Mouse (Mus musculus): Measurements from ENCODE around the gene Prss56. TPM values are rescaled to one million over a fixed set of nuclear protein-coding genes. Genes with fewer than 3 reads are reported as not detected.
A peak's percentile ranks its signal among the peaks of the same experiment; 100 is the strongest.

The Prss56 gene
- 0.04 TPM in 1 of 2 replicates, not detected in the other for polyA plus RNA-seq (2015; fragmentation: Nextera tagmentation; extraction: Ambion mirVana)

- H3K4me1 ChIP-seq (replicated peaks; ENCODE audit: control insufficient read depth, insufficient read depth): no peaks in the 10 kb centered on the region
- 67% methylated on average over 9 of the region's 9 CpGs for WGBS
- ATAC-seq (ENCODE audit: low FRiP score, low TSS enrichment) (no peak), DNase-seq (ENCODE audit: low spot score) (no peak)
- H3K36me3 ChIP-seq (ENCODE audit: control insufficient read depth, insufficient read depth, low read length): no peaks in the 10 kb centered on the region
- no peaks in the 10 kb centered on the region for H3K9me3 ChIP-seq (ENCODE audit: control insufficient read depth, low read length)
- TF ChIP-seq EP300 (optimal IDR thresholded peaks at IDR 0.05) (no peak), CTCF (IDR thresholded peaks at IDR 0.05; ENCODE audit: low read depth) (no peak)
- peaks cover 11% of the 10 kb centered on the region; the same call in 1 of the 2 replicates for H3K27me3 ChIP-seq (ENCODE audit: control insufficient read depth, insufficient read depth, low read length)
- no peak within 1 kb of the TSS for H3K27ac ChIP-seq (replicated peaks)
- no peak within 1 kb of the TSS for H3K9ac ChIP-seq (ENCODE audit: low read length)
- no peak within 1 kb of the TSS for H3K4me2 ChIP-seq (replicated peaks; ENCODE audit: low read depth)
- H3K4me3 ChIP-seq (ENCODE audit: low read depth, low read length): no peak within 1 kb of the TSS
Measured at GRCm38 (mm10) chr1:87183013-87183412, at the start of gene Prss56. Prss56 (plus strand) TSS chr1:87183313.

DNA sequence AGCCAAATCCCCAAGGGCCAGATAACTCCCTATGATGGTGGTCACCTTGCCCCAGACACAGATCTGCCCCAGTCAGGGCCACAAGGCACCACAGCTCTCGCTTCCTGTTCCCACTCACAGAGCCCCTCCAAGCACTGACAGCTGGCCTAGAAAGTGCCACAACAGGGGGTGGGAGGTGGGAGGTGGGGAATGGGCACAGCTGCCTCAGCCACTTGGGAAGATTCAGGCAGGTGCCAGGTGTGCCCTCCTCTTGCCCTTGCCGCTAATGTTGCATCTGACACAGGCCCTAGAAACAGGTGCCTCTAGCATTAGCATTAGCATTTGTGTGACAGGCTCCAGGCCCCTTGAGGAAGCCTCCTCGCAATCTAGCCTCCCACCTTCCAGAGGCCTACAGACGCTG is 41.6 kb upstream of the Prss56 start:
- WGBS: 89% methylated on average over 4 of the region's 4 CpGs
- no peak overlapping the region for H3K4me3 ChIP-seq (ENCODE audit: low read depth, low read length)
- DNase-seq (ENCODE audit: low spot score): no peak
- H3K36me3 ChIP-seq (ENCODE audit: control insufficient read depth, insufficient read depth, low read length): no peaks in the 10 kb centered on the region
- no peaks in the 10 kb centered on the region for H3K9me3 ChIP-seq (ENCODE audit: control insufficient read depth, low read length)
- H3K9ac ChIP-seq (ENCODE audit: low read length): no peak overlapping the region
- H3K4me2 ChIP-seq (replicated peaks; ENCODE audit: low read depth): no peak overlapping the region
- ATAC-seq (ENCODE audit: low FRiP score, low TSS enrichment): no peak
- H3K27me3 ChIP-seq (ENCODE audit: control insufficient read depth, insufficient read depth, low read length): no peaks in the 10 kb centered on the region
- no peak overlapping the region for H3K27ac ChIP-seq (replicated peaks)
- TF ChIP-seq CTCF (IDR thresholded peaks at IDR 0.05; ENCODE audit: low read depth) (no peak), EP300 (optimal IDR thresholded peaks at IDR 0.05) (no peak)
- H3K4me1 ChIP-seq (replicated peaks; ENCODE audit: control insufficient read depth, insufficient read depth): no peaks in the 10 kb centered on the region

- H3K9ac ChIP-seq (ENCODE audit: low read length): no peak overlapping the region
- TF ChIP-seq EP300 (optimal IDR thresholded peaks at IDR 0.05): no peak
- no peak for TF ChIP-seq CTCF (IDR thresholded peaks at IDR 0.05; ENCODE audit: low read depth)
- H3K9me3 ChIP-seq (ENCODE audit: control insufficient read depth, low read length): no peaks in the 10 kb centered on the region
- no peaks in the 10 kb centered on the region for H3K36me3 ChIP-seq (ENCODE audit: control insufficient read depth, insufficient read depth, low read length)
- no peaks in the 10 kb centered on the region for H3K4me1 ChIP-seq (replicated peaks; ENCODE audit: control insufficient read depth, insufficient read depth)
- H3K27me3 ChIP-seq (ENCODE audit: control insufficient read depth, insufficient read depth, low read length): no peaks in the 10 kb centered on the region
- H3K4me3 ChIP-seq (ENCODE audit: low read depth, low read length): no peak overlapping the region
- H3K27ac ChIP-seq (replicated peaks): no peak overlapping the region
- 41% methylated on average over 9 of the region's 9 CpGs for WGBS
- peak; percentile 56; the same call in 1 of the 2 replicates for ATAC-seq (ENCODE audit: low FRiP score, low TSS enrichment)
- no peak for DNase-seq (ENCODE audit: low spot score)
- no peak overlapping the region for H3K4me2 ChIP-seq (replicated peaks; ENCODE audit: low read depth)
Measured at GRCm38 (mm10) chr1:87142456-87142855, 40.7 kb upstream of the Prss56 start.

- TF ChIP-seq CTCF (IDR thresholded peaks at IDR 0.05; ENCODE audit: low read depth): no peak
- TF ChIP-seq EP300 (optimal IDR thresholded peaks at IDR 0.05): no peak
- Histone ChIP-seq H3K9me3 (ENCODE audit: control insufficient read depth, low read length) (no peaks in the 10 kb centered on the region), H3K9ac (ENCODE audit: low read length) (no peak overlapping the region), H3K27ac (replicated peaks) (no peak overlapping the region), H3K27me3 (ENCODE audit: control insufficient read depth, insufficient read depth, low read length) (no peaks in the 10 kb centered on the region), H3K4me1 (replicated peaks; ENCODE audit: control insufficient read depth, insufficient read depth) (no peaks in the 10 kb centered on the region), H3K4me3 (ENCODE audit: low read depth, low read length) (no peak overlapping the region), H3K36me3 (ENCODE audit: control insufficient read depth, insufficient read depth, low read length) (no peaks in the 10 kb centered on the region), H3K4me2 (replicated peaks; ENCODE audit: low read depth) (no peak overlapping the region)
- WGBS: 61% methylated on average over 10 of the region's 10 CpGs
- no peak for ATAC-seq (ENCODE audit: low FRiP score, low TSS enrichment)
- no peak for DNase-seq (ENCODE audit: low spot score)
Measured at GRCm38 (mm10) chr1:87143141-87143540, 40.0 kb upstream of the Prss56 start.

DNA sequence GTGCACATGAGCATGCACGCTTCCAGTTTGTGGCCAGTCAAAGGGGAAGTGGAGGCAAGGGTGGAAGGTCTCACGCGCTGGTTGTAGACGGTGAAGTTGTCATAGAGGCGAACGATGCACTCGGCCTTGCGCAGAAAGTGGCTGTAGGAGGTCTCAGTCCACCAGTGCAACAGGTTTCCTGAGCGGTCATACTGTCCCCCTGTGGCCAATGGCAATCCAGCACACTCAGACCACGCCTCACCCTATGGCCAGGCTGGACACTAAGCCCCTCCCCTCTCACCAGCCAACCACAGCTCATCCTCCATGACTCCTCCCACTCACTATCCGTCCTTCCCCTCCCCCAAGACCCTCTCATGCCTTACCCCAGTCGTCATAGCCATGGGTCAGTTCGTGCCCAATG is 33.7 kb upstream of the Prss56 start:
- TF ChIP-seq CTCF (IDR thresholded peaks at IDR 0.05; ENCODE audit: low read depth): no peak
- TF ChIP-seq EP300 (optimal IDR thresholded peaks at IDR 0.05): no peak
- no peaks in the 10 kb centered on the region for H3K36me3 ChIP-seq (ENCODE audit: control insufficient read depth, insufficient read depth, low read length)
- H3K27me3 ChIP-seq (ENCODE audit: control insufficient read depth, insufficient read depth, low read length): peaks cover 19% of the 10 kb centered on the region
- H3K9me3 ChIP-seq (ENCODE audit: control insufficient read depth, low read length): no peaks in the 10 kb centered on the region
- no peak overlapping the region for H3K4me2 ChIP-seq (replicated peaks; ENCODE audit: low read depth)
- H3K4me3 ChIP-seq (ENCODE audit: low read depth, low read length): no peak overlapping the region
- H3K4me1 ChIP-seq (replicated peaks; ENCODE audit: control insufficient read depth, insufficient read depth): peaks cover 5% of the 10 kb centered on the region
- no peak for DNase-seq (ENCODE audit: low spot score)
- WGBS: 38% methylated on average over 13 of the region's 13 CpGs
- H3K9ac ChIP-seq (ENCODE audit: low read length): no peak overlapping the region
- peak; percentile 15; the same call in 1 of the 2 replicates for ATAC-seq (ENCODE audit: low FRiP score, low TSS enrichment)
- H3K27ac ChIP-seq (replicated peaks): no peak overlapping the region

- H3K27ac ChIP-seq (replicated peaks): no peak overlapping the region
Measured at GRCm38 (mm10) chr1:87151286-87151685, 31.8 kb upstream of the Prss56 start.

More at GRCm38 (mm10) chr1:87151286-87151685, 31.8 kb upstream of the Prss56 start:
- Histone ChIP-seq H3K27me3 (ENCODE audit: control insufficient read depth, insufficient read depth, low read length) (peaks cover 33% of the 10 kb centered on the region), H3K4me2 (replicated peaks; ENCODE audit: low read depth) (no peak overlapping the region), H3K9ac (ENCODE audit: low read length) (no peak overlapping the region), H3K9me3 (ENCODE audit: control insufficient read depth, low read length) (no peaks in the 10 kb centered on the region), H3K4me3 (ENCODE audit: low read depth, low read length) (no peak overlapping the region), H3K36me3 (ENCODE audit: control insufficient read depth, insufficient read depth, low read length) (no peaks in the 10 kb centered on the region), H3K4me1 (replicated peaks; ENCODE audit: control insufficient read depth, insufficient read depth) (peaks cover 7% of the 10 kb centered on the region)
- DNase-seq (ENCODE audit: low spot score): no peak
- no peak for TF ChIP-seq EP300 (optimal IDR thresholded peaks at IDR 0.05)
- 69% methylated on average over 6 of the region's 6 CpGs for WGBS
- ATAC-seq (ENCODE audit: low FRiP score, low TSS enrichment): no peak
